Mouse (Mus musculus) ES-Bruce4 (cell line): ENCODE results near the gene Fryl.

Experiments
- CTCF ChIP-seq: IDR thresholded peaks from one replicate; pipeline ENCODE4 v1.8.1; 2011; ENCODE audit warnings: low read depth, low read length
- POLR2A ChIP-seq: IDR thresholded peaks from one replicate; pipeline ENCODE4 v1.8.1; 2011; ENCODE audit warnings: low read length; ENCODE audit not compliant: insufficient read depth

DNA sequence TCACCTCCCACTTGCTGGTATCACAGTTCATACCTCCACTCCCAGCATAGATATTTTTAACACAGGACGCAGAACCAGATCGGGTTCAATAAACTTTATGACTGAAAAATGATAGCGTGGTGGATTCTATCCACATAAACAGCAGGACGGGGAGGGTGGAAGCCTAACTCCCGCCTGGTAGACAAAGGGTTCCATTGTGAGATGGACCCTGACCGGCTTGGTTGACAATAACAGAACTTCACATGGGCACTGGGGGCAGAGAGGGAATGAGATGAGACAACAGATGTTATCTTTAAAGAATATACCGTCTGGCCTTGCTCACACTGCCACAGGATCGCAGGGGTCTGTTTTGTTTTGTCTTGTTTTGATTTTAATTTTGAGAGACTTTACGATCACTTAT, 74.2 kb downstream of the Fryl start:
- no peak for TF ChIP-seq POLR2A
- no peak for TF ChIP-seq CTCF
